Mouse (Mus musculus): ENCODE data around the gene Tex14. TPM values are rescaled to one million over a fixed set of nuclear protein-coding genes. Genes with fewer than 3 reads are reported as not detected.
"Not testable (repeated sequence)": the region's sequence is repeated elsewhere in the genome, so short reads cannot be mapped to it uniquely, and the experiment has no call there.

Gene Tex14
- polyA plus RNA-seq, 1 experiment = not detected

- no peak for TF ChIP-seq USF1 (IDR thresholded peaks at IDR 0.05; ENCODE audit: low read depth)
- TF ChIP-seq MYOD1 (IDR thresholded peaks at IDR 0.05; ENCODE audit: control insufficient read depth, insufficient read length, low read depth) = no peak
- TF ChIP-seq CEBPB (IDR thresholded peaks at IDR 0.05; ENCODE audit: low read depth) = no peak
- no peak for TF ChIP-seq MYOG (IDR thresholded peaks at IDR 0.05; ENCODE audit: control insufficient read depth, extremely low read depth, insufficient read length)
- TF ChIP-seq FOSL1 (IDR thresholded peaks at IDR 0.05; ENCODE audit: insufficient read depth, low read length, poor library complexity, severe bottlenecking) = no peak
- no peak for TF ChIP-seq MAX (IDR thresholded peaks at IDR 0.05)
- no peak for TF ChIP-seq CTCF (IDR thresholded peaks at IDR 0.05; ENCODE audit: control insufficient read depth, insufficient read depth, insufficient read length)
- no peak overlapping the region for H3K4me3 ChIP-seq (ENCODE audit: insufficient read depth, poor library complexity, severe bottlenecking)
- H3K79me3 ChIP-seq (ENCODE audit: low read depth) = no peaks in the 10 kb centered on the region
- no peaks in the 10 kb centered on the region for H3K79me2 ChIP-seq (ENCODE audit: control insufficient read depth, insufficient read depth)
- H3ac ChIP-seq (ENCODE audit: control insufficient read depth, insufficient read length, low read depth) = no peak overlapping the region
- H3K27me3 ChIP-seq (ENCODE audit: control insufficient read depth, insufficient read depth, insufficient read length) = no peaks in the 10 kb centered on the region
- H3K36me3 ChIP-seq (ENCODE audit: control insufficient read depth, insufficient read depth) = no peaks in the 10 kb centered on the region
Observed at GRCm38 (mm10) chr11:87455984-87456383, 51.1 kb downstream of the Tex14 start.

GRCm38 (mm10) chr11:87460566-87460965 lies 55.7 kb downstream of the Tex14 start:
- H3K27me3 ChIP-seq (ENCODE audit: control insufficient read depth, insufficient read depth, insufficient read length) = no peaks in the 10 kb centered on the region
- no peak for TF ChIP-seq MYOD1 (IDR thresholded peaks at IDR 0.05; ENCODE audit: control insufficient read depth, insufficient read length, low read depth)
- TF ChIP-seq CEBPB (IDR thresholded peaks at IDR 0.05; ENCODE audit: low read depth) = no peak
- TF ChIP-seq CTCF (IDR thresholded peaks at IDR 0.05; ENCODE audit: control insufficient read depth, insufficient read depth, insufficient read length) = no peak
- TF ChIP-seq USF1 (IDR thresholded peaks at IDR 0.05; ENCODE audit: low read depth) = no peak
- no peak for TF ChIP-seq MYOG (IDR thresholded peaks at IDR 0.05; ENCODE audit: control insufficient read depth, extremely low read depth, insufficient read length)
- no peak for TF ChIP-seq MAX (IDR thresholded peaks at IDR 0.05)
- no peak for TF ChIP-seq FOSL1 (IDR thresholded peaks at IDR 0.05; ENCODE audit: insufficient read depth, low read length, poor library complexity, severe bottlenecking)
- no peaks in the 10 kb centered on the region for H3K79me2 ChIP-seq (ENCODE audit: control insufficient read depth, insufficient read depth)
- H3K4me3 ChIP-seq (ENCODE audit: insufficient read depth, poor library complexity, severe bottlenecking) = no peak overlapping the region
- no peaks in the 10 kb centered on the region for H3K36me3 ChIP-seq (ENCODE audit: control insufficient read depth, insufficient read depth)
- H3ac ChIP-seq (ENCODE audit: control insufficient read depth, insufficient read length, low read depth) = no peak overlapping the region
- no peaks in the 10 kb centered on the region for H3K79me3 ChIP-seq (ENCODE audit: low read depth)

GRCm38 (mm10) chr11:87461780-87462460 lies 57.1 kb downstream of the Tex14 start:
- not testable (repeated sequence) for H3K36me3 ChIP-seq (ENCODE audit: control insufficient read depth, insufficient read depth); H3K4me3 ChIP-seq (ENCODE audit: insufficient read depth, poor library complexity, severe bottlenecking)

GRCm38 (mm10) chr11:87462461-87463242 lies 57.8 kb downstream of the Tex14 start:
- Histone ChIP-seq H3K4me3 (ENCODE audit: insufficient read depth, poor library complexity, severe bottlenecking) (no peak overlapping the region), H3K79me3 (ENCODE audit: low read depth) (no peaks in the 10 kb centered on the region), H3ac (ENCODE audit: control insufficient read depth, insufficient read length, low read depth) (no peak overlapping the region), H3K79me2 (ENCODE audit: control insufficient read depth, insufficient read depth) (no peaks in the 10 kb centered on the region), H3K36me3 (ENCODE audit: control insufficient read depth, insufficient read depth) (no peaks in the 10 kb centered on the region), H3K27me3 (ENCODE audit: control insufficient read depth, insufficient read depth, insufficient read length) (no peaks in the 10 kb centered on the region)
- no peak for TF ChIP-seq MYOG (IDR thresholded peaks at IDR 0.05; ENCODE audit: control insufficient read depth, extremely low read depth, insufficient read length)
- TF ChIP-seq USF1 (IDR thresholded peaks at IDR 0.05; ENCODE audit: low read depth) = no peak
- TF ChIP-seq CEBPB (IDR thresholded peaks at IDR 0.05; ENCODE audit: low read depth) = peak; percentile 32

More at GRCm38 (mm10) chr11:87461780-87462460, 57.1 kb downstream of the Tex14 start:
- not testable (repeated sequence) for H3K27me3 ChIP-seq (ENCODE audit: control insufficient read depth, insufficient read depth, insufficient read length); H3K79me3 ChIP-seq (ENCODE audit: low read depth); H3ac ChIP-seq (ENCODE audit: control insufficient read depth, insufficient read length, low read depth); H3K79me2 ChIP-seq (ENCODE audit: control insufficient read depth, insufficient read depth)

GRCm38 (mm10) chr11:87463243-87463540 lies 58.3 kb downstream of the Tex14 start:
- Histone ChIP-seq H3K27me3 (ENCODE audit: control insufficient read depth, insufficient read depth, insufficient read length) (no peaks in the 10 kb centered on the region), H3K4me3 (ENCODE audit: insufficient read depth, poor library complexity, severe bottlenecking) (no peak overlapping the region), H3K79me3 (ENCODE audit: low read depth) (no peaks in the 10 kb centered on the region), H3ac (ENCODE audit: control insufficient read depth, insufficient read length, low read depth) (no peak overlapping the region), H3K36me3 (ENCODE audit: control insufficient read depth, insufficient read depth) (no peaks in the 10 kb centered on the region), H3K79me2 (ENCODE audit: control insufficient read depth, insufficient read depth) (no peaks in the 10 kb centered on the region)
- TF ChIP-seq MAX (IDR thresholded peaks at IDR 0.05) (no peak), FOSL1 (IDR thresholded peaks at IDR 0.05; ENCODE audit: insufficient read depth, low read length, poor library complexity, severe bottlenecking) (no peak), USF1 (IDR thresholded peaks at IDR 0.05; ENCODE audit: low read depth) (no peak), CEBPB (IDR thresholded peaks at IDR 0.05; ENCODE audit: low read depth) (no peak), MYOG (IDR thresholded peaks at IDR 0.05; ENCODE audit: control insufficient read depth, extremely low read depth, insufficient read length) (no peak), CTCF (IDR thresholded peaks at IDR 0.05; ENCODE audit: control insufficient read depth, insufficient read depth, insufficient read length) (no peak), MYOD1 (IDR thresholded peaks at IDR 0.05; ENCODE audit: control insufficient read depth, insufficient read length, low read depth) (no peak)

- H3K27me3 ChIP-seq (ENCODE audit: control insufficient read depth, insufficient read depth, insufficient read length); H3ac ChIP-seq (ENCODE audit: control insufficient read depth, insufficient read length, low read depth); H3K79me2 ChIP-seq (ENCODE audit: control insufficient read depth, insufficient read depth); H3K36me3 ChIP-seq (ENCODE audit: control insufficient read depth, insufficient read depth); H3K79me3 ChIP-seq (ENCODE audit: low read depth); H3K4me3 ChIP-seq (ENCODE audit: insufficient read depth, poor library complexity, severe bottlenecking): not testable (repeated sequence)
Observed at GRCm38 (mm10) chr11:87463792-87464430, 59.0 kb downstream of the Tex14 start.

All from C2C12 (cell line).